Mouse (Mus musculus): ENCODE data around the gene Gm42421. TPM values are rescaled to one million over a fixed set of nuclear protein-coding genes. Genes with fewer than 3 reads are reported as not detected.

Gm42421 gene
- 1 to 10 TPM in 1 of 2 experiments, under 1 TPM in 1; 0.54 to 2.2 TPM for total RNA-seq (2021)
- long read RNA-seq, experiment 1, partial matches to known transcripts = 0 of 2 reads
- long read RNA-seq, experiment 1, other reads (novel, unspliced or antisense) = 2 of 2 reads
- long read RNA-seq, experiment 2 = 0 reads

DNA sequence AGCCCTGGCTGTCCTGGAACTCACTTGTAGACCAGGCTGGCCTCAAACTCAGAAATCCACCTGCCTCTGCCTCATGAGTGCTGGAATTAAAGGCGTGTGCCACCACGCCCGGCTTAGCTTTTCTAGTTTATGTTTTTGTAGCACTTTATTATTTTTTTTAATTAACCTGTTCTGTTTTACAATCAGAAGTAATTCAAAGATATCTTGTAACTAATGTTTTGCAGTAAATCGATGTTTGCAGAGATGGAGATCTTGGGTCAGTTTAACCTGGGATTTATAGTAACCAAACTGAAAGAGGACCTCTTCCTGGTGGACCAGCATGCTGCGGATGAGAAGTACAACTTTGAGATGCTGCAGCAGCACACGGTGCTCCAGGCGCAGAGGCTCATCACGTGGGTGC is at the start of gene Gm42421:
Gene Gm42421, plus strand, starts transcription at position 301 of the 400 bp plus-strand sequence.
- Histone ChIP-seq H3K27ac (no peak within 1 kb of the TSS), H3K4me3 (no peak within 1 kb of the TSS)
- no peak for TF ChIP-seq CTCF (conservative IDR thresholded peaks at IDR 0.05)
- DNase-seq (ENCODE audit: low spot score in 2 of 2) = no peak

DNA sequence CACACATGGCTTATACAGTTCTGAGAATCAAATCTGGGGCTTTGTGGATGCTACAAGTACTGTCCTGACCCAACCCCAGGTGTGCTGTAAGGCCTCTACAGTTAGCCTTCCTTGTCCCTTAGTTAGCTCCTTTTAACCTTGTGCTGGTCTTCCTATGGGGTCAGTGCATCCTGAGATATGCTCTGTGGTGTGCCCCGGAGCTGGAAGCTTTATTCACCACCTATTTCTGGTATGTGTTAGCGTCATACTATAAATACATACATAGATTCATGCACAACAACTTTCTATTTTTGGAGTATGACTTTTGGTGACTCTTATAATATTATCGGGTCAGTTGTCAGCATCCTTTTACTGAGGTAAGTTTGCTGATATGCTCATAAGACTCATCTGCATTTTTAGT is 42.7 kb upstream of the Gm42421 start:
- no peak for TF ChIP-seq CTCF (conservative IDR thresholded peaks at IDR 0.05)
- H3K27ac ChIP-seq = no peak overlapping the region
- no peak for DNase-seq (ENCODE audit: low spot score in 2 of 2)
- no peak overlapping the region for H3K4me3 ChIP-seq

GRCm38 (mm10) chr5:143890741-143891140 is 37.2 kb upstream of the Gm42421 start:
- DNase-seq (ENCODE audit: low spot score in 2 of 2) = no peak
- no peak for TF ChIP-seq CTCF (conservative IDR thresholded peaks at IDR 0.05)
- no peak overlapping the region for H3K27ac ChIP-seq
- no peak overlapping the region for H3K4me3 ChIP-seq

GRCm38 (mm10) chr5:143892255-143892886 is 35.6 kb upstream of the Gm42421 start:
- peak in 1 of 2 experiments; percentile 34 for DNase-seq (ENCODE audit: low spot score in 2 of 2)
- TF ChIP-seq CTCF (conservative IDR thresholded peaks at IDR 0.05) = peak; percentile 71

GRCm38 (mm10) chr5:143893396-143893795 is 34.6 kb upstream of the Gm42421 start:
- no peak for DNase-seq (ENCODE audit: low spot score in 2 of 2)
- H3K27ac ChIP-seq = peak overlapping the region; percentile 18; the same call in 1 of the 2 replicates
- no peak overlapping the region for H3K4me3 ChIP-seq
- TF ChIP-seq CTCF (conservative IDR thresholded peaks at IDR 0.05) = no peak

More at GRCm38 (mm10) chr5:143892255-143892886, 35.6 kb upstream of the Gm42421 start:
- no peak overlapping the region for H3K4me3 ChIP-seq
- peak overlapping the region; percentile 28; the same call in 1 of the 2 replicates for H3K27ac ChIP-seq

- DNase-seq (ENCODE audit: low spot score in 2 of 2) = no peak
- peak; percentile 23; the same call in 1 of the 2 replicates for TF ChIP-seq CTCF (conservative IDR thresholded peaks at IDR 0.05)
- Histone ChIP-seq H3K4me3 (no peak within 1 kb of the TSS), H3K27ac (no peak within 1 kb of the TSS)
Observed at GRCm38 (mm10) chr5:143897635-143898330, 30.2 kb upstream of the Gm42421 start, which contains the start of gene Ankrd61. TSS of gene Ankrd61 (minus strand) at chr5:143897685.

DNA sequence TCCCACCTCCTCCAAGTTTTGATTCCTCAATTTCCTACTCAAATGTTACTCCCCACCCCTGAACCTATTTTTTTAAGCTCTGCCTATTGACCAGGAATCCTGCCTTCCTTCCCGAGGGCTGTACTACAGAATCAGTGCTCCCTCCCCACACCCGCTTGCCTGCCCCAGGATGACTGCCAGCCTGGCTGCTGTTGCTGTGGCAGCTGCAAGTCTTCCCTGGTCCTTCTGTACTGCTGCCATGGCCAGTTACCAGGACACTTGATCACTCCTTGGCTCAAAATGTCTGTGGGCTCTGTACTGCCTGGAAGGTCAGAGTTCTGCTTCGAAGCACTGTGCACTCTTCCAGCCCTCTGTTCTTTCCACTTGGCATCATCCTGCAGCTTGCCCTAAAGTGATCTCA is 25.9 kb upstream of the Gm42421 start:
- no peak overlapping the region for H3K4me3 ChIP-seq
- H3K27ac ChIP-seq = peak overlapping the region; percentile 12; the same call in 1 of the 2 replicates
- DNase-seq (ENCODE audit: low spot score in 2 of 2) = peak; percentile 31 to 37
- TF ChIP-seq CTCF (conservative IDR thresholded peaks at IDR 0.05) = no peak

GRCm38 (mm10) chr5:143903813-143904212 is 24.2 kb upstream of the Gm42421 start:
- DNase-seq (ENCODE audit: low spot score in 2 of 2) = no peak
- H3K27ac ChIP-seq = no peak overlapping the region
- no peak for TF ChIP-seq CTCF (conservative IDR thresholded peaks at IDR 0.05)
- no peak overlapping the region for H3K4me3 ChIP-seq

- H3K4me3 ChIP-seq = no peak overlapping the region
- DNase-seq (ENCODE audit: low spot score in 2 of 2) = no peak
- TF ChIP-seq CTCF (conservative IDR thresholded peaks at IDR 0.05) = no peak
- no peak overlapping the region for H3K27ac ChIP-seq
Observed at GRCm38 (mm10) chr5:143906429-143906828, 21.5 kb upstream of the Gm42421 start.

GRCm38 (mm10) chr5:143908926-143909325 is 19.0 kb upstream of the Gm42421 start:
- no peak for DNase-seq (ENCODE audit: low spot score in 2 of 2)
- Histone ChIP-seq H3K4me3 (peak overlapping the region; percentile 84), H3K27ac (peak overlapping the region; percentile 85)
- TF ChIP-seq CTCF (conservative IDR thresholded peaks at IDR 0.05) = no peak

DNA sequence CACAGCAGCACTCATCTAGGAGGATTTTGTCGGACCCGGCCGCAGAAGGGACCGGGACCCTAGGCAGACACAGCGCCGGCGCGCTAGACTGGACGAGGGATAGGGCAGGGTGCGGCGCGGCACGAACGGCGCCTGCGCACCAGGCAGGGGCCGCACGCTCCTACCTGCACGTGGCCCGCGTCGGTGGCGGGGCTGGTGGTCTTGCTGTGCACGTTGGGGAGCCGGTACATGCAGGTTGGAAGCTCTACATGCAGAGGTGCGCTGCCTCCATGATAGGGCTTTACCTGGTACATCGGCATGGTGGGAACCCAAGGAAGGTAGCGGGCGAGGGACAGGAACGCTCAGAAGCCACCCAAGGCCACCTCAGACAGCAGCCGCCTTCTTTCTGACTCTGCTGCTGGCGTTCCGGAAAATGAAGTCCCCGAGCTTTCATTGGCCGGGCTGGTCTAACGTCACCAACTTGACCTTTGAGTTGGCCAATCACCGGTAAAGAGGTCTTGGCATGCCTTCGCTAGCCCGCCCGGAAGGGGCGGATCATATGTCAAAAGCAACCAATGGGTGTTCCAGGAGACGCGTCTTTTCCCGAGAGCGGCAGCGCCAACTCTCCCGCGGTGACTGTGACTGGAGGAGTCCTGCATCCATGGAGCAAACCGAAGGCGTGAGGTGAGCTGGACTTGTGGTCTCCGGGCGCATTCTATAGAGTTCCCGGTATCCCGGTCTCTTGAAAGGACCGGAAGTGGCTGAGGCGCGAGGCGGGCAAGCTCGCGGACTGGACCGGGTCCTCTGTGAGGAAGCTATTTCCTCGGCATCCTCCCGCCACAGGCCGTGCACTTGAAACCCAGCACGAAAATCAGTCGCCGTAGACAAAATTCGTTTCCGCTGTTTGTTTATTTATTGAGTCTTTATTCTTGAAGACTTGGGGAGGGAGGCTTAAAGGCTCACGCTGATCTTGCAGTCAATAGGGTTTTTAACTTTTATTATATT is 18.3 kb upstream of the Gm42421 start, which contains the start of the genes Aimp2 and Pms2:
Gene Aimp2, minus strand, starts transcription at position 431 of the 984 bp plus-strand sequence.
Gene Pms2, plus strand, starts transcription at position 548 of the 984 bp plus-strand sequence.
- TF ChIP-seq CTCF (conservative IDR thresholded peaks at IDR 0.05) = 0 out of 2 replicates have a peak, but pooled peaks have one; percentile 2
- DNase-seq (ENCODE audit: low spot score in 2 of 2) = peak; percentile 94 to 99

DNA sequence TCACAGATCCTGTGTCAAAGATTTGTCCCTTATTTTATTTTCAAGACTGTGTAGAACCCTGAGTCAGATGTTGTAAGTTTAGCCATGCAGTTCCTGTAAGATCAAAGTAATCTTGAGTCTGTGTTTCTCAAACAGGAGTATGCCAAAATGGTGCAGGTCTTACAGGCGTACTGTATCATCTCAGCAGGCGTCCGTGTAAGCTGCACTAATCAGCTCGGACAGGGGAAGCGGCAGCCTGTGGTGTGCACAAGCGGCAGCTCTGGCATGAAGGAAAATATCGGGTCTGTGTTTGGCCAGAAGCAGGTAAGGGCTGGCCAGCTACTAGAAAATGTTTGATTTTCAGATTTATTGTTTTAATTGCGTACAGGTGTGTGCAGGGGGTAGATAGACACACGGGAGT is 11.8 kb upstream of the Gm42421 start:
- no peak for TF ChIP-seq CTCF (conservative IDR thresholded peaks at IDR 0.05)
- DNase-seq (ENCODE audit: low spot score in 2 of 2) = no peak
- H3K27ac ChIP-seq = no peak overlapping the region
- no peak overlapping the region for H3K4me3 ChIP-seq

More for the DNA sequence above, 18.3 kb upstream of the Gm42421 start, which contains the start of the genes Aimp2 and Pms2:
- peak within 1 kb of the TSS; percentile 84 for H3K4me3 ChIP-seq
- peak within 1 kb of the TSS; percentile 85 for H3K27ac ChIP-seq

Data from layer of hippocampus, adult 2 months (tissue).